Mouse (Mus musculus): ENCODE data around the gene Olfr771. TPM values are rescaled to one million over a fixed set of nuclear protein-coding genes. Genes with fewer than 3 reads are reported as not detected.
"Not testable (repeated sequence)": the region's sequence is repeated elsewhere in the genome, so short reads cannot be mapped to it uniquely, and the experiment has no call there.

Olfr771 gene
- total RNA-seq (2015), result not detected in 2 replicates
- total RNA-seq (2017), result not detected in 2 replicates

- ATAC-seq (ENCODE audit: poor library complexity, severe bottlenecking), result no peak
Measured at GRCm38 (mm10) chr10:129164651-129165050, at the start of gene Olfr771. Gene Olfr771 (minus strand): TSS chr10:129164751.

- ATAC-seq (ENCODE audit: poor library complexity, severe bottlenecking), result not testable (repeated sequence)
Measured at GRCm38 (mm10) chr10:129187319-129187718, 22.8 kb upstream of the Olfr771 start, which contains the start of gene Olfr773. Gene Olfr773 (minus strand): TSS chr10:129187419.

- not testable (repeated sequence) for ATAC-seq (ENCODE audit: poor library complexity, severe bottlenecking)
Measured at GRCm38 (mm10) chr10:129177821-129178220, 13.3 kb upstream of the Olfr771 start, which contains the start of gene Olfr772. Gene Olfr772 (minus strand): TSS chr10:129177921.

- ATAC-seq (ENCODE audit: poor library complexity, severe bottlenecking), result no peak
Measured at GRCm38 (mm10) chr10:129138898-129139297, 25.7 kb downstream of the Olfr771 start, which contains the start of gene Olfr770. Gene Olfr770 (minus strand): TSS chr10:129138998.

- no peak for ATAC-seq (ENCODE audit: poor library complexity, severe bottlenecking)
Measured at GRCm38 (mm10) chr10:129117761-129118160, 46.8 kb downstream of the Olfr771 start, which contains the start of gene Olfr769. Gene Olfr769 (minus strand): TSS chr10:129117861.

GRCm38 (mm10) chr10:129115146-129115545, 49.4 kb downstream of the Olfr771 start:
- no peak for ATAC-seq (ENCODE audit: poor library complexity, severe bottlenecking)

Other genes starting within 250 kb of the Olfr771 start
- 3.4 and 6.0 TPM in 2 replicates for gene Rdh5, start 241.9 kb downstream of the Olfr771 start, total RNA-seq (2015)
- 0.94 and 3.6 TPM in 2 replicates for gene Rdh5, start 241.9 kb downstream of the Olfr771 start, total RNA-seq (2017)
- gene Bloc1s1, start 240.7 kb downstream of the Olfr771 start, total RNA-seq (2015), result 190 and 212 TPM in 2 replicates
- gene Bloc1s1, start 240.7 kb downstream of the Olfr771 start, total RNA-seq (2017), result 135 and 165 TPM in 2 replicates
- gene Itga7, start 230.9 kb downstream of the Olfr771 start, total RNA-seq (2015), result not detected in 2 replicates
- not detected in 2 replicates for gene Itga7, start 230.9 kb downstream of the Olfr771 start, total RNA-seq (2017)
- not detected in 2 replicates for gene Mettl7b, start 203.8 kb downstream of the Olfr771 start, total RNA-seq (2015)
- not detected in 2 replicates for gene Mettl7b, start 203.8 kb downstream of the Olfr771 start, total RNA-seq (2017)
- gene Olfr9, start 175.3 kb downstream of the Olfr771 start, total RNA-seq (2015), result not detected in 2 replicates
- gene Olfr9, start 175.3 kb downstream of the Olfr771 start, total RNA-seq (2017), result not detected in 2 replicates
- gene Olfr763, start 154.0 kb downstream of the Olfr771 start, total RNA-seq (2015), result not detected in 2 replicates
- gene Olfr763, start 154.0 kb downstream of the Olfr771 start, total RNA-seq (2017), result not detected in 2 replicates
- not detected in 2 replicates for gene Olfr764-ps1, start 124.9 kb downstream of the Olfr771 start, total RNA-seq (2015)
- gene Olfr764-ps1, start 124.9 kb downstream of the Olfr771 start, total RNA-seq (2017), result not detected in 2 replicates
- gene Olfr765, start 114.8 kb downstream of the Olfr771 start, total RNA-seq (2015), result not detected in 2 replicates
- not detected in 2 replicates for gene Olfr765, start 114.8 kb downstream of the Olfr771 start, total RNA-seq (2017)
- gene Olfr766-ps1, start 95.8 kb downstream of the Olfr771 start, total RNA-seq (2015), result not detected in 2 replicates
- not detected in 2 replicates for gene Olfr766-ps1, start 95.8 kb downstream of the Olfr771 start, total RNA-seq (2017)
- not detected in 2 replicates for gene Olfr767, start 81.8 kb downstream of the Olfr771 start, total RNA-seq (2015)
- gene Olfr767, start 81.8 kb downstream of the Olfr771 start, total RNA-seq (2017), result not detected in 2 replicates
- gene Olfr768, start 65.4 kb downstream of the Olfr771 start, total RNA-seq (2015), result not detected in 2 replicates
- not detected in 2 replicates for gene Olfr768, start 65.4 kb downstream of the Olfr771 start, total RNA-seq (2017)
- gene Olfr769, start 46.9 kb downstream of the Olfr771 start, total RNA-seq (2015), result not detected in 2 replicates
- gene Olfr769, start 46.9 kb downstream of the Olfr771 start, total RNA-seq (2017), result not detected in 2 replicates
- gene Olfr770, start 25.8 kb downstream of the Olfr771 start, total RNA-seq (2015), result not detected in 2 replicates
- gene Olfr770, start 25.8 kb downstream of the Olfr771 start, total RNA-seq (2017), result not detected in 2 replicates
- not detected in 2 replicates for gene Olfr772, start 13.2 kb upstream of the Olfr771 start, total RNA-seq (2015)
- gene Olfr772, start 13.2 kb upstream of the Olfr771 start, total RNA-seq (2017), result not detected in 2 replicates
- gene Olfr773, start 22.7 kb upstream of the Olfr771 start, total RNA-seq (2015), result not detected in 2 replicates
- gene Olfr773, start 22.7 kb upstream of the Olfr771 start, total RNA-seq (2017), result not detected in 2 replicates
- gene Olfr774, start 71.5 kb upstream of the Olfr771 start, total RNA-seq (2015), result not detected in 2 replicates
- not detected in 2 replicates for gene Olfr774, start 71.5 kb upstream of the Olfr771 start, total RNA-seq (2017)
- gene Olfr775, start 83.7 kb upstream of the Olfr771 start, total RNA-seq (2015), result not detected in 2 replicates
- not detected in 2 replicates for gene Olfr775, start 83.7 kb upstream of the Olfr771 start, total RNA-seq (2017)
- gene Olfr776, start 94.4 kb upstream of the Olfr771 start, total RNA-seq (2015), result not detected in 2 replicates
- not detected in 2 replicates for gene Olfr776, start 94.4 kb upstream of the Olfr771 start, total RNA-seq (2017)
- gene Olfr777, start 106.7 kb upstream of the Olfr771 start, total RNA-seq (2015), result not detected in 2 replicates
- gene Olfr777, start 106.7 kb upstream of the Olfr771 start, total RNA-seq (2017), result not detected in 2 replicates
- gene Olfr780, start 153.4 kb upstream of the Olfr771 start, total RNA-seq (2015), result not detected in 2 replicates
- not detected in 2 replicates for gene Olfr780, start 153.4 kb upstream of the Olfr771 start, total RNA-seq (2017)
- not detected in 2 replicates for gene Olfr781, start 164.1 kb upstream of the Olfr771 start, total RNA-seq (2015)
- not detected in 2 replicates for gene Olfr781, start 164.1 kb upstream of the Olfr771 start, total RNA-seq (2017)
- not detected in 2 replicates for gene Olfr782, start 184.1 kb upstream of the Olfr771 start, total RNA-seq (2015)
- not detected in 2 replicates for gene Olfr782, start 184.1 kb upstream of the Olfr771 start, total RNA-seq (2017)
- 0.11 and 0.14 TPM in 2 replicates for gene Olfr784, start 219.3 kb upstream of the Olfr771 start, total RNA-seq (2015)
- gene Olfr784, start 219.3 kb upstream of the Olfr771 start, total RNA-seq (2017), result 0.15 and 0.16 TPM in 2 replicates
- gene Olfr785, start 240.7 kb upstream of the Olfr771 start, total RNA-seq (2015), result not detected in 2 replicates
- gene Olfr785, start 240.7 kb upstream of the Olfr771 start, total RNA-seq (2017), result not detected in 2 replicates